Comparison of ENCODE assay signal across 10 mouse cellular contexts in genomic region chr2:92671586-92671985, GRCm38 (mm10).
DNase-seq lines count a peak whose midpoint lies in the region; ATAC-seq and TF ChIP-seq lines count a peak whose summit lies in the region.
"Had no signal": no experiment of that assay in that cellular context is flagged by ENCODE, and none has a peak within 500 bp of the region (broad histone marks: within the 10 kb centered on the region; RNA-seq: fewer than 3 reads in every experiment).

No protein-coding gene starts in this region.

- in situ Hi-C loops in CH12.LX (cut with MboI; ENCODE audit: low pct_ligation_motif_present, low pct_unique_long_range_greater_than_20kb, low sequenced_read_pairs) = no loop called here

- dilution Hi-C loops in CH12.LX (cut with MboI; ENCODE audit: extremely low pct_ligation_motif_present, extremely low pct_unique_long_range_greater_than_20kb, low sequenced_read_pairs) = no loop called here

- no peak for TF ChIP-seq POLR2A in CH12.LX (IDR thresholded peaks at IDR 0.05; ENCODE audit: low read depth, low read length)

- no peak for TF ChIP-seq CTCF in CH12.LX (conservative IDR thresholded peaks at IDR 0.05 in 1 of 2, IDR thresholded peaks at IDR 0.05 in 1 of 2; ENCODE audit: low read depth in 2 of 2, low read length in 2 of 2)
- no peak for TF ChIP-seq CTCF in forebrain, postnatal 0 days (IDR thresholded peaks at IDR 0.05; ENCODE audit: low read depth)

- peak; percentile 73 for DNase-seq in hindbrain, embryonic 11.5 days (ENCODE audit: low spot score)
- peak; percentile 77 for DNase-seq in CH12.LX (ENCODE audit: extremely low read depth)
- DNase-seq in adrenal gland, postnatal 25 days = peak; percentile 70
- DNase-seq in forebrain, postnatal 0 days = peak; percentile 49
- DNase-seq in lung, postnatal 14 days = peak; percentile 75
- peak; percentile 20 to 35 for DNase-seq in urinary bladder, postnatal 36 days (ENCODE audit: low spot score in 2 of 2)

- H3K27ac ChIP-seq in hindbrain, embryonic 11.5 days (ENCODE audit: low read depth, low read length) = no peak overlapping the region
- no peak overlapping the region for H3K27ac ChIP-seq in hindbrain, embryonic 12.5 days
- no peak overlapping the region for H3K27ac ChIP-seq in CH12.LX (ENCODE audit: insufficient read depth, low read depth)
- no peak overlapping the region for H3K27ac ChIP-seq in forebrain, postnatal 0 days (ENCODE audit: low read depth, low read length)
- H3K27ac ChIP-seq: limb, embryonic 15.5 days; stomach, embryonic 15.5 days had no signal

- WGBS in hindbrain, embryonic 11.5 days = 42% methylated on average over 5 of the region's 5 CpGs
- 44% methylated on average over 5 of the region's 5 CpGs for WGBS in hindbrain, embryonic 12.5 days
- 30% methylated on average over 5 of the region's 5 CpGs for WGBS in forebrain, postnatal 0 days

- TF ChIP-seq RAD21 in CH12.LX (IDR thresholded peaks at IDR 0.05; ENCODE audit: low read depth, low read length) = no peak

- no peaks in the 10 kb centered on the region for H3K27me3 ChIP-seq in hindbrain, embryonic 11.5 days (ENCODE audit: control insufficient read depth, insufficient read depth, low read length)
- no peaks in the 10 kb centered on the region; the same call in none of the 2 replicates for H3K27me3 ChIP-seq in hindbrain, embryonic 12.5 days
- H3K27me3 ChIP-seq in CH12.LX (replicated peaks) = peaks cover 53% of the 10 kb centered on the region
- H3K27me3 ChIP-seq in forebrain, postnatal 0 days (ENCODE audit: insufficient read depth, low read length) = no peaks in the 10 kb centered on the region
- H3K27me3 ChIP-seq: limb, embryonic 15.5 days; stomach, embryonic 15.5 days had no signal

- no peaks in the 10 kb centered on the region for H3K9me3 ChIP-seq in hindbrain, embryonic 11.5 days (ENCODE audit: control insufficient read depth, low read length)
- H3K9me3 ChIP-seq in hindbrain, embryonic 12.5 days (replicated peaks) = no peaks in the 10 kb centered on the region
- no peaks in the 10 kb centered on the region for H3K9me3 ChIP-seq in CH12.LX (replicated peaks; ENCODE audit: low read length)
- no peaks in the 10 kb centered on the region for H3K9me3 ChIP-seq in forebrain, postnatal 0 days (ENCODE audit: low read length)
- H3K9me3 ChIP-seq: limb, embryonic 15.5 days; stomach, embryonic 15.5 days had no signal

- H3K79me2 ChIP-seq in CH12.LX (replicated peaks; ENCODE audit: control insufficient read depth, extremely low read depth, insufficient read depth, poor library complexity, severe bottlenecking) = no peaks in the 10 kb centered on the region

- TF ChIP-seq EP300 in CH12.LX (IDR thresholded peaks at IDR 0.05; ENCODE audit: low read length) = no peak

- no peak for ATAC-seq in hindbrain, embryonic 11.5 days (ENCODE audit: low FRiP score)
- no peak for ATAC-seq in hindbrain, embryonic 12.5 days (ENCODE audit: low FRiP score)
- ATAC-seq in forebrain, postnatal 0 days = peak; percentile 48
- ATAC-seq in frontal cortex, adult (ENCODE audit: low TSS enrichment) = no peak

- H3K4me3 ChIP-seq in hindbrain, embryonic 11.5 days (ENCODE audit: low read depth, low read length) = no peak overlapping the region
- H3K4me3 ChIP-seq in hindbrain, embryonic 12.5 days = no peak overlapping the region
- H3K4me3 ChIP-seq in CH12.LX (replicated peaks in 1 of 3; ENCODE audit: low read depth in 2 of 3, low read length in 2 of 3, poor library complexity in 1 of 3) = no peak overlapping the region
- no peak overlapping the region for H3K4me3 ChIP-seq in forebrain, postnatal 0 days (ENCODE audit: low read depth, low read length)
- H3K4me3 ChIP-seq: limb, embryonic 15.5 days; stomach, embryonic 15.5 days had no signal

- no peaks in the 10 kb centered on the region for H3K4me1 ChIP-seq in hindbrain, embryonic 11.5 days (replicated peaks; ENCODE audit: control insufficient read depth, insufficient read depth, low read length)
- peaks cover 3% of the 10 kb centered on the region; the same call in 1 of the 2 replicates for H3K4me1 ChIP-seq in hindbrain, embryonic 12.5 days
- peaks cover 17 to 36% of the 10 kb centered on the region in 2 experiments for H3K4me1 ChIP-seq in CH12.LX (ENCODE audit: control insufficient read depth in 1 of 2, insufficient read depth in 2 of 2)
- 0 out of 2 replicates have a peak, but pooled peaks cover 7% of the 10 kb centered on the region for H3K4me1 ChIP-seq in forebrain, postnatal 0 days (ENCODE audit: insufficient read depth)
- H3K4me1 ChIP-seq: limb, embryonic 15.5 days; stomach, embryonic 15.5 days had no signal

- no peak overlapping the region for H3K4me2 ChIP-seq in hindbrain, embryonic 11.5 days (replicated peaks; ENCODE audit: low read depth, low read length)
- H3K4me2 ChIP-seq in hindbrain, embryonic 12.5 days (replicated peaks) = no peak overlapping the region
- no peak overlapping the region for H3K4me2 ChIP-seq in CH12.LX (ENCODE audit: insufficient read depth, low read depth, poor library complexity, severe bottlenecking)
- no peak overlapping the region for H3K4me2 ChIP-seq in forebrain, postnatal 0 days (ENCODE audit: low read depth)
- H3K4me2 ChIP-seq: limb, embryonic 15.5 days; stomach, embryonic 15.5 days had no signal

- no peak overlapping the region for H3K9ac ChIP-seq in hindbrain, embryonic 11.5 days (ENCODE audit: low read depth, low read length)
- H3K9ac ChIP-seq in hindbrain, embryonic 12.5 days = no peak overlapping the region
- H3K9ac ChIP-seq in CH12.LX (ENCODE audit: insufficient read depth, low read depth) = no peak overlapping the region
- H3K9ac ChIP-seq in forebrain, postnatal 0 days = no peak overlapping the region
- H3K9ac ChIP-seq: limb, embryonic 15.5 days; stomach, embryonic 15.5 days had no signal

- no peaks in the 10 kb centered on the region for H3K36me3 ChIP-seq in hindbrain, embryonic 11.5 days (ENCODE audit: control insufficient read depth, insufficient read depth, low read length)
- H3K36me3 ChIP-seq in hindbrain, embryonic 12.5 days = no peaks in the 10 kb centered on the region
- no peaks in the 10 kb centered on the region for H3K36me3 ChIP-seq in CH12.LX (replicated peaks in 1 of 2; ENCODE audit: control insufficient read depth in 1 of 2, insufficient read depth in 1 of 2, low read length in 1 of 2)
- H3K36me3 ChIP-seq in forebrain, postnatal 0 days (ENCODE audit: insufficient read depth) = no peaks in the 10 kb centered on the region
- H3K36me3 ChIP-seq: limb, embryonic 15.5 days; stomach, embryonic 15.5 days had no signal

TF ChIP-seq in CH12.LX, 34 proteins besides CTCF, POLR2A, EP300 and RAD21:
- TF ChIP-seq PAX5 (IDR thresholded peaks at IDR 0.05; ENCODE audit: low read length) (no peak), CHD1 (IDR thresholded peaks at IDR 0.05; ENCODE audit: low read depth, low read length) (no peak), SIN3A (IDR thresholded peaks at IDR 0.05; ENCODE audit: low read length) (0 out of 2 replicates have a peak, but pooled peaks have one; percentile 37)
